Mouse (Mus musculus) adrenal gland (tissue): ENCODE results near the gene Art4.

Source experiments
- intact Hi-C: fragments of 180-260 bp; cut with DNase I; formaldehyde crosslinking; loops from one replicate; pipeline ENCODE4 v1.15.1; 2025

The Art4 gene

GRCm38 (mm10) chr6:136868921-136869320 is 11.4 kb upstream of the Art4 start:
- intact Hi-C loops: no loop called here

DNA sequence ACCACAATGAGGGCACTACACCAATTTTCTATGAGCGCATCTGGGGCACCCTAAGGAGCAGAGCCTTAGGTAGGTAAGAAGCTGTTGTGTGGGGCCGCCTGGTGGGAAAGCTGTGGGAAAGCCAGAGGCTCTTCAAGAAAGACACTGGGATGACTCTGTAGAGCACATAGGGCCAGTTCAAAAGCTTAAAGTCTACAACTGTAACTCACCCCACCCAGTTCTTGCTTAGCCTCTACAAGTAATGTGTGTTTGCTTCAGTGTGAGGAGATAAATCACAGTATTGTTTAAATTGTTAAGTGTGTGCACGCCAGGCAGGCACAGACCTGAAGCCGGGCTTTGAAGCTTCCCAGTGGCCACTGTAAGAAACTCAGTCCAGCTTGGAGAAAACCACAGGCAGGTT is 8.6 kb upstream of the Art4 start:
- intact Hi-C loops: no loop called here

DNA sequence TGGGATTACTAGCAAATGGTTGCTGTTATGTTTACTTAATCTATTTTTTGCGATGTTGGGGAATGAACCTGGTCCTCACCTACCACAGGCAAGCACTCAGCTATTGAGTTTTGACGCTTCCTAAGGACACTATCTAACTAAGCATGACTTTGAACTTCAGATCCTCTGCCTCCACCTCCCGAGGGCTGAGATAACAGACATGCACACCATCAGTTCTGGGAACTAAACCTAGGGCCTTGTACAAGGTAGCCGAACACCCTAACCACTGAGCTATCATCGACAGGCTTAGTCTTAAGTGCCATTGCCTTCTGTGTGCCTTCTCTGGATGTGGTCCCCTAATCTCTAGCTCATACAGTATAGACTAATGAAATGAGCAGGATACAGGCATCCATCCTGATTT is 7.8 kb upstream of the Art4 start:
- intact Hi-C loops: no loop called here

- intact Hi-C loops: loop anchor here (1.0 to 5.0 kb wide), 3 partner anchors 59 to 121 kb away; no protein-coding TSS in a partner anchor
These were observed 3.5 kb upstream of the Art4 start for GRCm38 (mm10) chr6:136861020-136861419.

- intact Hi-C loops: no loop called here
These were observed 887 bp upstream of the Art4 start for GRCm38 (mm10) chr6:136858420-136858819.

DNA sequence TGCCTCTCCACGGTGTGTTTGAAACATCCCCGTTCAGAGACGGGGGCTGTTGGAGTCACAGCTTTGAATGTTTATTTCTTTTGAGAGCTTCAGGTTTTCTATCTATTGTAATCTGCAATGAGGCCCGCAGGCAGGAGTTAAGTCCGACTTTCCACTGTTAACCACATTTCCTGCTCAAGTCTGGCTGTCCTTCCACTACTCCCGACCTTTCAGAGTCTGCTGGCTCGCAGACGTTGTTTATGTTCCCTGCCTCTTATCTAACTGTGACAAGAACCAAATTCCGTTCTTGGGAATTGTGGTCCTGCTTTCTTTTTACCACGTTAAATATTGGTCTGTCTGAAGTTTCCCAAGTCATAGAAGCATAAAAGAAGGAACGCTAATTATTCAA is 334 bp upstream of the Art4 start:
- intact Hi-C loops: no loop called here

DNA sequence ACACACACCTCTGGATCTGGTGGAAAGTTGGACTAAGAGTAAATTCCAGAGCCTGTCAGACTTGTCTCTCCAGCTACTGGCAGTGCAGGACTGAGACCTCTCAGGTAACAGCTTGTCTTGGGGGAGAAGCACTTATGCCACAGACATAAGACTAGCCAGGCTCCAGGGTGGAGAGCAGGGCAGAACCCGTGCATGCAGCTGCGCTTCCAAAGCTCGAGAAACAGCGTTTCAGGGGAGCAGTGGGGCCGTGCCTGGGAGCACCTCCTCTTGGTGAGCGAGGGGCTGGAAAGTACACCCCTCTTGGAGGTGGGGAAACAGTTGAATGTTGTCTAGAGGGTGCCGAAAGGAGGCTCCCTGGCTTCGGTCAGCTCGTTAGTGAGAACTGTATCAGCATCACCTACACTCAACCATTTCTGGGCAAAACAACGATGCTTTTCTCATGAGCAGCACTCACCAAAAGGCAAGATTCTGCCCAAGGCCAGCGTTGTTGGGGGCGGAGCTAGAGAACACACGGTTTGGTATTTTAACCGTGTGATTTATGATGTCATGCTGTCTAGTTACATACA is 1.4 kb downstream of the Art4 start:
- intact Hi-C loops: no loop called here

GRCm38 (mm10) chr6:136855183-136855582 is 2.4 kb downstream of the Art4 start:
- intact Hi-C loops: no loop called here

- intact Hi-C loops: no loop called here
These were observed 3.2 kb downstream of the Art4 start for GRCm38 (mm10) chr6:136854361-136854781.

DNA sequence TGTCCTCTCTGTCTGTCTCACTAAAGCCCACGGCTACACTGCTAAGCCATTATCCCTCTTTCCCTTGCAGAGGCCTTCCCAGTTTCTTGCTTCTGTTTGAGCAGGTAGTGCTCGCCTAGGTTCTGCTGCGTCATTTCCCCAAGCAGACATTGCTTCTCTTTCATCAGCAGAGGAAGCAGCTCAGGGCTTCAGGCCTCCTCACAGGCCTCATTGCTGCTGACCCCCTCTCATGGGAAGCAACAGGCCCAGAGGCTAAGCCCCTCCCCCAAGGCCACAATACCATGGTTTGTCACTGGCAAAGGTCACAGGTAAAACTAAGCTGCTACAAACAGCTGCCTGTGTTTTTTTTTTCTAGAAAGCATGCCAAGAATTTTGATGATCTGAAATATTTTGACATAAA is 4.8 kb downstream of the Art4 start:
- intact Hi-C loops: no loop called here

GRCm38 (mm10) chr6:136852348-136852747 is 5.2 kb downstream of the Art4 start:
- intact Hi-C loops: no loop called here

DNA sequence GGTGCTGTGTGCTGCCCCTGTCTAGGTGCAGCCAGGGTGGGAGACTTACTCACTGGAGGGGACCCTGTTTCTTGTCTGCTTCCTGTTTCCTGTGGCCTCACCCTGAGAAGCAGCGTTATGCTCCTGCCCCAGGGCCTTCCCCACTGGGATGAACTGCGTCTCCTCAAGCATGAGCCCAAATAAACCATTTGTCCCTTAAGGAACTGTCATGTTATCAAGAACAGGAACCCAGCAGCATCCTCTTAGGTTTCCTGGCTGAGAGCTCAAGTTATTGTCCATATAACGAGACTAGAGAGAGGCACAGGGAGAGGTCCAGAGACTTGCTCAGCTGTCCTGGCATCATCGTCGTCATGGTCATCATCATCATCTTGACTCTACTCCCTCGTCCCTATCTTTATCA is 7.3 kb downstream of the Art4 start:
- intact Hi-C loops: no loop called here

DNA sequence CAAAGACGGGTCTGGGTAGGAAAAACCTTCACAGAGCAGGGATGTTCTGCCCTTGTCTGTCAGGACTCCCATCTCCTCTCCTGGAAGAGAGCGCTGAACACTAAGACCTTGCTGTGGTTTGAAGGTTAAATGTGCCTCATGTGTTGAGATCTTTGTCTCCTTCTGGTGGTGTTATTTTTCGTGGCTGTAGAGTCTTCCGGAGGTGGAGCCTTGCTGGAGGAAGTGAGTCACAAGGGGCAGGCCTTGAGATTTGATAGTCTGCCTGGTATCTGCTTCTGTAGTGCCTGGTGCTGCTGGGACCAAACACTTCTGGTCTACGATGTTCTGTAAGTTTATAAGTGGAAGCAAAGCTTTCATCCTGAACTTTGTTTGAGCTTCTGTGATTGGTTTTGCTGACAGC is 8.6 kb downstream of the Art4 start:
- intact Hi-C loops: no loop called here

GRCm38 (mm10) chr6:136848399-136848798 is 9.1 kb downstream of the Art4 start:
- intact Hi-C loops: no loop called here

- intact Hi-C loops: no loop called here
These were observed 9.7 kb downstream of the Art4 start for GRCm38 (mm10) chr6:136847790-136848189.

GRCm38 (mm10) chr6:136847267-136847666 is 10.3 kb downstream of the Art4 start:
- intact Hi-C loops: no loop called here

- intact Hi-C loops: no loop called here
These were observed 11.6 kb downstream of the Art4 start for GRCm38 (mm10) chr6:136845706-136846480.

- intact Hi-C loops: no loop called here
These were observed 12.6 kb downstream of the Art4 start for GRCm38 (mm10) chr6:136844903-136845302.

DNA sequence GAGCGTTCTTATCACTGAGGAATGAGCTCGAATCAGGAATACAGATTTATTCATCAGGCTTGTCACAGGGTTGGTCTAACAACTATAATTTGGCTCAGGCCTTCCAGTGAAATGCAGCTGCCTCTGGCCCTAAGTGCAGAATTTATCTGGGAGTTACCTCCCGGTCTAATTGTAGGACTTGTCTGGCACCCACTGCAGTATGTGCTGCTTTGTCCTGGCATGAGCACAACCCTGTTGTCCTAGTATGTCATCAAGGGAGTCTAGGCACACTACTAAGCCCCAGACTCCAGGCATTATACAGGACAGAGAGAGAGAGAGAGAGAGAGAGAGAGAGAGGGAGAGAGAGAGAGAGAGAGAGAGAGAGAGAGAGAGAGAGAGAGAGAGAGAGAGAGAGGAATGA is 20.2 kb downstream of the Art4 start:
- intact Hi-C loops: no loop called here

DNA sequence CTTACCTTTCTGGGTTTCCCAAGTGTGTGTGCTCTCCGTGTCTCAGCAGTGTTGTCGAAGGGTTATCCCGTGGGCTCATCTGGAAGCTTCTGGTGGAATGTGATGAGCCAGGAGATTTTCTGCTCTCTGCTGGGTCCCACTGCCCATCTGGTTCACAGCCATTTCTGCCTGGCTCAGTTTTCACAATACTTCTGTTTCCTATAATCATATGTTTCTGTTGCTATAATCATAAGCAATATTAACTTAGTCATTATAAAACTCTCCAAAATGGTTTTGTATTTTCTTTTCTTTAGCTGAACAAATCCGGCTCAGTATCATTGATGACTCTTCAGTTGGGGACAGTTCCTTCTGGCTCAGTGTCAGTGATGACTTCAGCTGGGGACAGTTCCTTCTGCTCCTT is 22.2 kb downstream of the Art4 start, which contains the start of gene Smco3:
TSS of gene Smco3 (minus strand) at position 101 of the 400 bp plus-strand sequence.
- intact Hi-C loops: no loop called here

GRCm38 (mm10) chr6:136831712-136832111 is 25.8 kb downstream of the Art4 start:
- intact Hi-C loops: no loop called here

DNA sequence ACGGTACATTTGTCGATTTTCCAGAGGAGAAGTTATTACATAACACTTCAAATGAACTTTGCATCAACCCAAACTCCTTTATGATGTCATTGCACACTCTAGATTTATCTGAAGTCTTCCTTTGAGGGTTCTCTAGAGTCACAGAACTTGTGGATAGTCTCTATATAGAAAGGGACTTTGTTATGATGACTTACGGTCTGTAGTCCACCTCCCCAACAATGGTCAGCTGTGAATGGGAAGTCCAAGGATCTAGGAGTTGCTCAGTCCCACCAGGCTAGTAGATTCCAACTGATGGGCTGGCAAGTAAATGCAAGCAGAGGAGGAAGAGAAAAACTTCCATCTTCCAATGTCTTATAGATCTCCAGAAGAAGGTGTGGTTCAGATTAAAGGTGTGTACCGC is 28.9 kb downstream of the Art4 start:
- intact Hi-C loops: no loop called here
